Mouse (Mus musculus) monocyte, adult 59 days (primary cell): Measurements from ENCODE around the gene Rhox3h. TPM values are rescaled to one million over a fixed set of nuclear protein-coding genes. Genes with fewer than 3 reads are reported as not detected.

Source experiments
- total RNA-seq, 2 experiments: library from RNA; stranded (reverse); gene quantifications; one replicate each; pipeline ENCODE4 v1.2.4; 2023

The Rhox3h gene
- total RNA-seq: not detected

DNA sequence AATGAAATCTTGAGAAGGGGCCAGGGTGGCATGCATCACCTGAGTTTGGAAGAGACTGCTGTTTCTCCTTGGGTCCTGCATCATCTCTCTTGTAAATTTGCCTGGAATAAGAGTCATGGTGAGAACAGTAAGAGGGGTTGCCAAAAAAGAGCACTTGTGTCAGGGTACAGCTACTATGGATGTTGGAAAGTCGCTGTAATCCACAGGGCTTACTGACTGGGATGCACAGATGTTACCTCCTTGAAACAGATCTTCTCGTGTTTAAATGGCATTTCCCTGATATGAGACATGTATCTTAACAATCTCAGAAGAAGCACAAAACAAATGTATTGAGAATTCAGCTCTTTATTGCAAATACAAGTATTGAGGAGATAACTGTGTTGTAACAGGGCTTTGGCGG is at the start of gene Rhox3h:
Gene Rhox3h, minus strand, starts transcription at position 101 of the 400 bp plus-strand sequence.

DNA sequence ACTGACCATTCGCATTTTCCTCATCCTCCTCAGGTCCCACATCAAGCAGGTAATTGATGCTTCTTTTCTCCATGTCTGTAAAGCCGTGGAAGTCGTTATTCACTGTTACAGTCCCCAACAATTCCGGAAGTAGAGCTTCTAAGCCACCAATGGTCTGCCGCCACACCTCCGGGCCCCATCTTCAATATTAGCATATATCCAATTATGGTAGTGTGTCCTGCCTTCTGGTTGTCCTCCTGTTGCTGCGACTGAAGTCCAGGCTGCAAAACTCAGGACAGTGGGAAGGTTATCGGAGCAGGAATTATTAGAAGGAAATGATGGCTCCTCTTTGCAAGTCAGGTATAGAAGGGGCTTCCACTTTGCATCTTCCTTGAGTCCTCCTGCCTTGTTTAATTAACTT is 4.6 kb upstream of the Rhox3h start, which contains the start of gene Rhox2h:
Gene Rhox2h, minus strand, starts transcription at position 101 of the 400 bp plus-strand sequence.

DNA sequence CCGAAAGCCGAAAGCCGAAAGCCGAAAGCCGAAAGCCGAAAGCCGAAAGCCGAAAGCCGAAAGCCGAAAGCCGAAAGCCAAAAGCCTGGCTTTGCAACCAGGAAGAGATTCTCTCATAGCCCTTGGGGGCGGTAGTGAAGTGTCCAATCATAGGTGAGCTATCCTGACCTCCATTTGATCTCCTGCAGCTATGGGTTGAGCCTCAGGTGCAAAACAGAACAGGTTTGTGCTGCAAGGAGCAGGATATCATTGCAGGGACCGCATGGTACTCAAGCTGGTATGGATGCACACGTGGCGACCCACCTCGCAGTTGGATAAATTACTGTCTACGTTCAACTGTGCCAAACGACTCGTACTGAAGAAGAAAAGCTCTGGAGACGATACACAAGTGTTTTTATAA is 17.3 kb downstream of the Rhox3h start, which contains the start of gene Rhox4g:
Gene Rhox4g, minus strand, starts transcription at position 101 of the 400 bp plus-strand sequence.

DNA sequence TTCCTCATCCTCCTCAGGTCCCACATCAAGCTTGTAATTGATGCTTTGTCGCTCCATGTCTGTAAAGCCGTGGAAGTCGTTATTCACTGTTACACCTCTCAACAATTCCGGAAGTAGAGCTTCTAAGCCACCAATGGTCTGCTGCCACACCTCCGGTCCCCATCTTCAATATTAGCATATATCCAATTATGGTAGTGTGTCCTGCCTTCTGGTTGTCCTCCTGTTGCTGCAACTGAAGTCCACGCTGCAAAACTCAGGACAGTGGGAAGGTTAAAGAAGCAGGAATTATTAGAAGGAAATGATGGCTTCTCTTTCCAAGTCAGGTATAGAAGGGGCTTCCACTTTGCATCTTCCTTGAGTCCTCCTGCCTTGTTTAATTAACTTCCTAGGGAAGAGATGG is 25.2 kb downstream of the Rhox3h start, which contains the start of gene Rhox2g:
Gene Rhox2g, minus strand, starts transcription at position 101 of the 400 bp plus-strand sequence.

DNA sequence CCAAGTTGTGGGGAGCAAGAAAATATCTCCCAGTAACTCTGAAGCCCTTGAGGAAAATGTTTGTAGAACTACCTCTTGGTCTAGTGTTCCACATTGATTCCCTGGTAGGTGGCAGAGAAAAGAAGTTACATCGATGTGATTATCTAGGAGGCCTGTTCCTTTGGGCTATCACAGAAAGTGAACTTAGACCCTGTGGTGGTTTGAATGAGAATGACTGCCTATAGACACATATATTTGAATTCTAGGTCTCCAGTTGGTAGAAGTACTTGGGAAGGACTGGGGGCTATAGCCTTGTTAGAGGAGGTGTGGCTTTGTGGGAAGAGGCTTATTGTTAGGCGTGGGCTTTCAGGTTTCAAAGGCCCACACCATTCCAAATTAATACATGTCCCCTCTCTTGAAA is 40.1 kb downstream of the Rhox3h start, which contains the start of gene Rhox3g:
Gene Rhox3g, minus strand, starts transcription at position 101 of the 400 bp plus-strand sequence.

Other genes with a start within 250 kb of the Rhox3h start
- gene Rhox4b, start 236.3 kb downstream of the Rhox3h start, total RNA-seq: not detected
- gene Rhox2c, start 215.1 kb downstream of the Rhox3h start, total RNA-seq: not detected
- gene Rhox3c, start 210.2 kb downstream of the Rhox3h start, total RNA-seq: not detected
- gene Rhox4c, start 188.4 kb downstream of the Rhox3h start, total RNA-seq: not detected
- gene Rhox2d, start 175.3 kb downstream of the Rhox3h start, total RNA-seq: not detected
- not detected for gene Rhox4d, start 154.4 kb downstream of the Rhox3h start, total RNA-seq
- not detected for gene Rhox2e, start 138.3 kb downstream of the Rhox3h start, total RNA-seq
- gene Rhox3e, start 126.7 kb downstream of the Rhox3h start, total RNA-seq: not detected
- not detected for gene Rhox4e, start 111.4 kb downstream of the Rhox3h start, total RNA-seq
- not detected for gene Rhox2f, start 97.4 kb downstream of the Rhox3h start, total RNA-seq
- not detected for gene Rhox3f, start 87.8 kb downstream of the Rhox3h start, total RNA-seq
- gene Rhox4f, start 61.1 kb downstream of the Rhox3h start, total RNA-seq: not detected
- not detected for gene Rhox3g, start 40.2 kb downstream of the Rhox3h start, total RNA-seq
- not detected for gene Rhox2g, start 25.3 kb downstream of the Rhox3h start, total RNA-seq
- gene Rhox4g, start 17.4 kb downstream of the Rhox3h start, total RNA-seq: not detected
- not detected for gene Rhox2h, start 4.5 kb upstream of the Rhox3h start, total RNA-seq
- not detected for gene Rhox5, start 136.1 kb upstream of the Rhox3h start, total RNA-seq
- gene Rhox6, start 158.1 kb upstream of the Rhox3h start, total RNA-seq: not detected
- not detected for gene Rhox7a, start 162.9 kb upstream of the Rhox3h start, total RNA-seq
- not detected for gene Rhox8, start 210.2 kb upstream of the Rhox3h start, total RNA-seq
- not detected for gene Rhox7b, start 228.5 kb upstream of the Rhox3h start, total RNA-seq
- not detected for gene Rhox9, start 233.0 kb upstream of the Rhox3h start, total RNA-seq